Mouse (Mus musculus): ENCODE data around the gene Gstcd. TPM values are rescaled to one million over a fixed set of nuclear protein-coding genes. Genes with fewer than 3 reads are reported as not detected.

Gene Gstcd
- polyA plus RNA-seq, 1 experiment from 2014 or later, result 9.0 TPM

- Histone ChIP-seq H3K4me1 (replicated peaks; ENCODE audit: control insufficient read depth, insufficient read depth, low read length) (no peaks in the 10 kb centered on the region), H3K36me3 (ENCODE audit: control insufficient read depth, insufficient read depth, low read length) (peaks cover 6% of the 10 kb centered on the region; the same call in 1 of the 2 replicates), H3K4me2 (no peak overlapping the region), H3K9me3 (ENCODE audit: control insufficient read depth, low read length) (no peaks in the 10 kb centered on the region), H3K9ac (ENCODE audit: low read depth, low read length) (no peak overlapping the region), H3K27me3 (replicated peaks; ENCODE audit: control insufficient read depth, insufficient read depth, low read length) (no peaks in the 10 kb centered on the region), H3K4me3 (ENCODE audit: low read depth, low read length) (no peak overlapping the region), H3K27ac (ENCODE audit: low read depth, low read length) (no peak overlapping the region)
- WGBS, result 83% methylated on average over 7 of the region's 7 CpGs
- ATAC-seq (replicated peaks; ENCODE audit: low FRiP score), result no peak
- no peak for DNase-seq (ENCODE audit: low spot score)
Measured at GRCm38 (mm10) chr3:132995172-132995903, 96.5 kb downstream of the Gstcd start.

- ATAC-seq (replicated peaks; ENCODE audit: low FRiP score), result no peak
- 82% methylated on average over 5 of the region's 5 CpGs for WGBS
Measured at GRCm38 (mm10) chr3:132986188-132986587, 105.6 kb downstream of the Gstcd start.

GRCm38 (mm10) chr3:132983845-132984485, 107.9 kb downstream of the Gstcd start:
- WGBS, result 55% methylated on average over 4 of the region's 4 CpGs
- DNase-seq (ENCODE audit: low spot score) (no peak), ATAC-seq (replicated peaks; ENCODE audit: low FRiP score) (no peak)
- no peaks in the 10 kb centered on the region for H3K9me3 ChIP-seq (ENCODE audit: control insufficient read depth, low read length)
- no peak overlapping the region for H3K4me2 ChIP-seq
- no peak overlapping the region for H3K27ac ChIP-seq (ENCODE audit: low read depth, low read length)
- no peak overlapping the region for H3K4me3 ChIP-seq (ENCODE audit: low read depth, low read length)
- no peaks in the 10 kb centered on the region for H3K4me1 ChIP-seq (replicated peaks; ENCODE audit: control insufficient read depth, insufficient read depth, low read length)
- H3K36me3 ChIP-seq (ENCODE audit: control insufficient read depth, insufficient read depth, low read length), result peaks cover 7% of the 10 kb centered on the region; the same call in 1 of the 2 replicates
- no peaks in the 10 kb centered on the region for H3K27me3 ChIP-seq (replicated peaks; ENCODE audit: control insufficient read depth, insufficient read depth, low read length)
- H3K9ac ChIP-seq (ENCODE audit: low read depth, low read length), result no peak overlapping the region

More at GRCm38 (mm10) chr3:132986188-132986587, 105.6 kb downstream of the Gstcd start:
- no peaks in the 10 kb centered on the region for H3K9me3 ChIP-seq (ENCODE audit: control insufficient read depth, low read length)
- H3K9ac ChIP-seq (ENCODE audit: low read depth, low read length), result no peak overlapping the region
- no peak overlapping the region for H3K4me3 ChIP-seq (ENCODE audit: low read depth, low read length)
- no peak for DNase-seq (ENCODE audit: low spot score)
- peaks cover 4% of the 10 kb centered on the region; the same call in 1 of the 2 replicates for H3K36me3 ChIP-seq (ENCODE audit: control insufficient read depth, insufficient read depth, low read length)
- H3K4me1 ChIP-seq (replicated peaks; ENCODE audit: control insufficient read depth, insufficient read depth, low read length), result no peaks in the 10 kb centered on the region
- no peak overlapping the region for H3K4me2 ChIP-seq
- no peaks in the 10 kb centered on the region for H3K27me3 ChIP-seq (replicated peaks; ENCODE audit: control insufficient read depth, insufficient read depth, low read length)
- H3K27ac ChIP-seq (ENCODE audit: low read depth, low read length), result no peak overlapping the region

- DNase-seq (ENCODE audit: low spot score) (no peak), ATAC-seq (replicated peaks; ENCODE audit: low FRiP score) (no peak)
- no peak overlapping the region for H3K4me2 ChIP-seq
- peaks cover 7% of the 10 kb centered on the region; the same call in 1 of the 2 replicates for H3K36me3 ChIP-seq (ENCODE audit: control insufficient read depth, insufficient read depth, low read length)
- no peak overlapping the region for H3K9ac ChIP-seq (ENCODE audit: low read depth, low read length)
- no peak overlapping the region for H3K27ac ChIP-seq (ENCODE audit: low read depth, low read length)
- no peaks in the 10 kb centered on the region for H3K4me1 ChIP-seq (replicated peaks; ENCODE audit: control insufficient read depth, insufficient read depth, low read length)
- WGBS, result 97% methylated on average over 2 of the region's 2 CpGs
- no peak overlapping the region for H3K4me3 ChIP-seq (ENCODE audit: low read depth, low read length)
- H3K27me3 ChIP-seq (replicated peaks; ENCODE audit: control insufficient read depth, insufficient read depth, low read length), result no peaks in the 10 kb centered on the region
- H3K9me3 ChIP-seq (ENCODE audit: control insufficient read depth, low read length), result no peaks in the 10 kb centered on the region
Measured at GRCm38 (mm10) chr3:132981968-132982367, 109.9 kb downstream of the Gstcd start.

GRCm38 (mm10) chr3:132979781-132980461, 111.9 kb downstream of the Gstcd start:
- WGBS, result 87% methylated on average over 12 of the region's 12 CpGs
- Histone ChIP-seq H3K9me3 (ENCODE audit: control insufficient read depth, low read length) (no peaks in the 10 kb centered on the region), H3K9ac (ENCODE audit: low read depth, low read length) (no peak overlapping the region), H3K27me3 (replicated peaks; ENCODE audit: control insufficient read depth, insufficient read depth, low read length) (no peaks in the 10 kb centered on the region), H3K4me1 (replicated peaks; ENCODE audit: control insufficient read depth, insufficient read depth, low read length) (no peaks in the 10 kb centered on the region), H3K4me3 (ENCODE audit: low read depth, low read length) (no peak overlapping the region), H3K27ac (ENCODE audit: low read depth, low read length) (no peak overlapping the region), H3K36me3 (ENCODE audit: control insufficient read depth, insufficient read depth, low read length) (peaks cover 7% of the 10 kb centered on the region; the same call in 1 of the 2 replicates), H3K4me2 (no peak overlapping the region)
- no peak for DNase-seq (ENCODE audit: low spot score)
- ATAC-seq (replicated peaks; ENCODE audit: low FRiP score), result no peak

- DNase-seq (ENCODE audit: low spot score), result no peak
- Histone ChIP-seq H3K9me3 (ENCODE audit: control insufficient read depth, low read length) (no peaks in the 10 kb centered on the region), H3K4me2 (no peak overlapping the region), H3K27me3 (replicated peaks; ENCODE audit: control insufficient read depth, insufficient read depth, low read length) (no peaks in the 10 kb centered on the region), H3K4me1 (replicated peaks; ENCODE audit: control insufficient read depth, insufficient read depth, low read length) (no peaks in the 10 kb centered on the region), H3K4me3 (ENCODE audit: low read depth, low read length) (no peak overlapping the region), H3K27ac (ENCODE audit: low read depth, low read length) (no peak overlapping the region), H3K9ac (ENCODE audit: low read depth, low read length) (no peak overlapping the region), H3K36me3 (ENCODE audit: control insufficient read depth, insufficient read depth, low read length) (no peaks in the 10 kb centered on the region)
- WGBS, result 51% methylated on average over 5 of the region's 5 CpGs
- ATAC-seq (replicated peaks; ENCODE audit: low FRiP score), result no peak
Measured at GRCm38 (mm10) chr3:132966255-132966654, 125.6 kb downstream of the Gstcd start.

GRCm38 (mm10) chr3:132964715-132965507, 126.9 kb downstream of the Gstcd start:
- Histone ChIP-seq H3K27ac (ENCODE audit: low read depth, low read length) (no peak overlapping the region), H3K4me2 (no peak overlapping the region), H3K9me3 (ENCODE audit: control insufficient read depth, low read length) (no peaks in the 10 kb centered on the region), H3K36me3 (ENCODE audit: control insufficient read depth, insufficient read depth, low read length) (no peaks in the 10 kb centered on the region), H3K9ac (ENCODE audit: low read depth, low read length) (no peak overlapping the region), H3K4me3 (ENCODE audit: low read depth, low read length) (no peak overlapping the region), H3K27me3 (replicated peaks; ENCODE audit: control insufficient read depth, insufficient read depth, low read length) (no peaks in the 10 kb centered on the region), H3K4me1 (replicated peaks; ENCODE audit: control insufficient read depth, insufficient read depth, low read length) (no peaks in the 10 kb centered on the region)
- no peak for DNase-seq (ENCODE audit: low spot score)
- ATAC-seq (replicated peaks; ENCODE audit: low FRiP score), result no peak
- 65% methylated on average over 9 of the region's 9 CpGs for WGBS

GRCm38 (mm10) chr3:132962631-132963361, 129.0 kb downstream of the Gstcd start:
- Histone ChIP-seq H3K9me3 (ENCODE audit: control insufficient read depth, low read length) (no peaks in the 10 kb centered on the region), H3K36me3 (ENCODE audit: control insufficient read depth, insufficient read depth, low read length) (no peaks in the 10 kb centered on the region), H3K4me1 (replicated peaks; ENCODE audit: control insufficient read depth, insufficient read depth, low read length) (no peaks in the 10 kb centered on the region), H3K27me3 (replicated peaks; ENCODE audit: control insufficient read depth, insufficient read depth, low read length) (no peaks in the 10 kb centered on the region), H3K9ac (ENCODE audit: low read depth, low read length) (no peak overlapping the region), H3K27ac (ENCODE audit: low read depth, low read length) (no peak overlapping the region), H3K4me3 (ENCODE audit: low read depth, low read length) (no peak overlapping the region), H3K4me2 (no peak overlapping the region)
- ATAC-seq (replicated peaks; ENCODE audit: low FRiP score) (no peak), DNase-seq (ENCODE audit: low spot score) (no peak)
- 80% methylated on average over 7 of the region's 7 CpGs for WGBS

Measured in liver, embryonic 11.5 days (tissue).